Mouse (Mus musculus) CH12.LX (cell line): ENCODE results near the gene Dus3l. TPM values are rescaled to one million over a fixed set of nuclear protein-coding genes. Genes with fewer than 3 reads are reported as not detected.

Experiments
- DNase-seq: peaks from one replicate; pipeline ENCODE4 v3.0.0-alpha.2; 2013; ENCODE audit errors: extremely low read depth
- H3K27ac ChIP-seq: 2 replicates; pipeline ENCODE4 v1.5.1; 2012; ENCODE audit warnings: low read depth, mild to moderate bottlenecking, control low read depth, moderate library complexity; ENCODE audit not compliant: insufficient read depth
- H3K27me3 ChIP-seq: replicated peaks from 2 replicates; pipeline ENCODE3; 2012; ENCODE audit warnings: inconsistent platforms
- H3K36me3 ChIP-seq, 2 experiments: replicated peaks in 1 of 2; 2 replicates each; pipeline versions ENCODE3 to v1.6.1; 2012; ENCODE audit warnings: inconsistent platforms in 1 of 2, low read length in 1 of 2, mild to moderate bottlenecking in 1 of 2, mixed read lengths in 1 of 2, moderate library complexity in 1 of 2; ENCODE audit not compliant: control insufficient read depth in 1 of 2, insufficient read depth in 1 of 2
- H3K4me1 ChIP-seq, 2 experiments: 2 replicates each; pipeline ENCODE4 v1.6.1; 2012; ENCODE audit warnings: inconsistent platforms in 1 of 2, moderate library complexity in 1 of 2; ENCODE audit not compliant: insufficient read depth in 2 of 2, control insufficient read depth in 1 of 2
- H3K4me2 ChIP-seq: 2 replicates; pipeline ENCODE4 v1.6.1; 2012; ENCODE audit warnings: low read depth, mild to moderate bottlenecking, control low read depth; ENCODE audit not compliant: poor library complexity, insufficient read depth, severe bottlenecking
- H3K4me3 ChIP-seq, 3 experiments: fragments of 150-350 bp in 1 of 3; sonication (generic) in 1 of 3; replicated peaks in 1 of 3; 2 replicates each; pipeline versions ENCODE3 to v1.5.1; 2011 to 2012; ENCODE audit warnings: low read depth in 2 of 3, low read length in 2 of 3, mild to moderate bottlenecking in 2 of 3, moderate library complexity in 2 of 3, control low read depth in 1 of 3, improper control_type of control experiment in 1 of 3, inconsistent platforms in 1 of 3, mixed read lengths in 1 of 3; ENCODE audit not compliant: poor library complexity in 1 of 3
- H3K79me2 ChIP-seq: replicated peaks from 2 replicates; pipeline ENCODE4 v1.6.1; 2012; ENCODE audit warnings: mild to moderate bottlenecking, moderate library complexity; ENCODE audit not compliant: control insufficient read depth, poor library complexity, insufficient read depth, severe bottlenecking; ENCODE audit errors: extremely low read depth
- H3K9ac ChIP-seq: 2 replicates; pipeline ENCODE4 v1.6.1; 2012; ENCODE audit warnings: low read depth, mild to moderate bottlenecking, control low read depth, moderate library complexity; ENCODE audit not compliant: insufficient read depth
- H3K9me3 ChIP-seq: replicated peaks from 2 replicates; pipeline ENCODE3; 2012; ENCODE audit warnings: low read length, inconsistent platforms, mixed read lengths
- BHLHE40 ChIP-seq: IDR thresholded peaks from 2 replicates; pipeline ENCODE4 v1.6.1; 2011; ENCODE audit warnings: mild to moderate bottlenecking, low read depth, low read length, improper control_type of control experiment
- CHD1 ChIP-seq: IDR thresholded peaks from 2 replicates; pipeline ENCODE4 v1.6.1; 2012; ENCODE audit warnings: low read depth, low read length, improper control_type of control experiment, inconsistent platforms
- CHD2 ChIP-seq: IDR thresholded peaks from 2 replicates; pipeline ENCODE4 v1.6.1; 2011; ENCODE audit warnings: low read length, improper control_type of control experiment
- ELF1 ChIP-seq: IDR thresholded peaks from 2 replicates; pipeline ENCODE4 v1.6.1; 2014; ENCODE audit warnings: low read depth, mild to moderate bottlenecking, inconsistent platforms, low read length, improper control_type of control experiment
- EP300 ChIP-seq: IDR thresholded peaks from 2 replicates; pipeline ENCODE4 v1.6.1; 2011; ENCODE audit warnings: low read length, improper control_type of control experiment
- GABPA ChIP-seq: IDR thresholded peaks from 2 replicates; pipeline ENCODE4 v1.6.1; 2012; ENCODE audit warnings: low read depth, low read length, improper control_type of control experiment, inconsistent platforms; ENCODE audit not compliant: insufficient replicate concordance
- HCFC1 ChIP-seq: IDR thresholded peaks from 2 replicates; pipeline ENCODE4 v1.6.1; 2012; ENCODE audit warnings: low read depth, mild to moderate bottlenecking, inconsistent platforms, low read length, improper control_type of control experiment
- IRF4 ChIP-seq: IDR thresholded peaks from 2 replicates; pipeline ENCODE4 v1.6.1; 2014; ENCODE audit warnings: low read depth, mild to moderate bottlenecking, inconsistent platforms, low read length, improper control_type of control experiment
- JUN ChIP-seq: IDR thresholded peaks from 2 replicates; pipeline ENCODE4 v1.6.1; 2011; ENCODE audit warnings: low read depth, mild to moderate bottlenecking, low read length, improper control_type of control experiment, moderate library complexity; ENCODE audit not compliant: insufficient read depth
- JUND ChIP-seq: conservative IDR thresholded peaks from 2 replicates; pipeline ENCODE4 v1.6.1; 2011; ENCODE audit warnings: low read depth, low read length, improper control_type of control experiment
- MAFK ChIP-seq: IDR thresholded peaks from 2 replicates; pipeline ENCODE4 v1.6.1; 2011; ENCODE audit warnings: low read length, improper control_type of control experiment; ENCODE audit not compliant: insufficient replicate concordance
- MAX ChIP-seq: IDR thresholded peaks from 2 replicates; pipeline ENCODE4 v1.6.1; 2011; ENCODE audit warnings: low read length, improper control_type of control experiment
- MXI1 ChIP-seq: IDR thresholded peaks from 2 replicates; pipeline ENCODE4 v1.6.1; 2011; ENCODE audit warnings: mild to moderate bottlenecking, low read depth, low read length, improper control_type of control experiment
- MYC ChIP-seq: IDR thresholded peaks from 2 replicates; pipeline ENCODE4 v1.6.1; 2011; ENCODE audit warnings: low read depth, mild to moderate bottlenecking, improper control_type of control experiment, low read length
- NELFE ChIP-seq: IDR thresholded peaks from 2 replicates; pipeline ENCODE4 v1.6.1; 2011; ENCODE audit warnings: low read depth, low read length, improper control_type of control experiment
- NRF1 ChIP-seq: IDR thresholded peaks from 2 replicates; pipeline ENCODE4 v1.6.1; 2014; ENCODE audit warnings: low read depth, mild to moderate bottlenecking, inconsistent platforms, low read length, improper control_type of control experiment, moderate library complexity
- PAX5 ChIP-seq: IDR thresholded peaks from 2 replicates; pipeline ENCODE4 v1.6.1; 2012; ENCODE audit warnings: low read length, inconsistent platforms, mixed read lengths
- POLR2A ChIP-seq: IDR thresholded peaks from 2 replicates; pipeline ENCODE4 v1.6.1; 2011; ENCODE audit warnings: low read depth, mild to moderate bottlenecking, improper control_type of control experiment, low read length
- POLR2AphosphoS2 ChIP-seq: IDR thresholded peaks from 2 replicates; pipeline ENCODE4 v1.6.1; 2011; ENCODE audit warnings: low read depth, low read length, improper control_type of control experiment
- RAD21 ChIP-seq: IDR thresholded peaks from 2 replicates; pipeline ENCODE4 v1.6.1; 2011; ENCODE audit warnings: low read depth, mild to moderate bottlenecking, low read length, improper control_type of control experiment, moderate library complexity
- SIN3A ChIP-seq: IDR thresholded peaks from 2 replicates; pipeline ENCODE4 v1.6.1; 2012; ENCODE audit warnings: low read length, improper control_type of control experiment, inconsistent platforms
- SMC3 ChIP-seq: IDR thresholded peaks from 2 replicates; pipeline ENCODE4 v1.6.1; 2011; ENCODE audit warnings: low read depth, low read length, improper control_type of control experiment
- TBP ChIP-seq: conservative IDR thresholded peaks from 2 replicates; pipeline ENCODE4 v1.6.1; 2011; ENCODE audit warnings: low read depth, low read length, improper control_type of control experiment
- UBTF ChIP-seq: IDR thresholded peaks from 2 replicates; pipeline ENCODE4 v1.6.1; 2012; ENCODE audit warnings: low read depth, mild to moderate bottlenecking, inconsistent platforms, low read length, improper control_type of control experiment, moderate library complexity
- USF1 ChIP-seq: IDR thresholded peaks from 2 replicates; pipeline ENCODE4 v1.6.1; 2014; ENCODE audit warnings: low read depth, mild to moderate bottlenecking, inconsistent platforms, low read length, improper control_type of control experiment
- USF2 ChIP-seq: conservative IDR thresholded peaks from 2 replicates; pipeline ENCODE4 v1.6.1; 2011; ENCODE audit warnings: low read depth, low read length, improper control_type of control experiment
- ZC3H11A ChIP-seq: IDR thresholded peaks from 2 replicates; pipeline ENCODE4 v1.6.1; 2012; ENCODE audit warnings: low read depth, mild to moderate bottlenecking, inconsistent platforms, low read length, improper control_type of control experiment
- ZKSCAN1 ChIP-seq: IDR thresholded peaks from 2 replicates; pipeline ENCODE4 v1.6.1; 2012; ENCODE audit warnings: low read depth, inconsistent platforms, low read length, improper control_type of control experiment, borderline replicate concordance
- ZMIZ1 ChIP-seq: IDR thresholded peaks from 2 replicates; pipeline ENCODE4 v1.6.1; 2012; ENCODE audit warnings: low read depth, mild to moderate bottlenecking, inconsistent platforms, low read length, improper control_type of control experiment
- dilution Hi-C: fragments of 300-500 bp; cut with MboI; formaldehyde crosslinking; loops from 2 replicates; pipeline ENCODE4 v1.14.3; 2020; ENCODE audit warnings: low sequenced_read_pairs; ENCODE audit not compliant: extremely low pct_unique_long_range_greater_than_20kb, extremely low pct_ligation_motif_present
- in situ Hi-C: fragments of 300-500 bp; cut with MboI; formaldehyde crosslinking; loops from 3 replicates; pipeline ENCODE4 v1.14.3; 2019; ENCODE audit warnings: low sequenced_read_pairs, low pct_ligation_motif_present, low pct_unique_long_range_greater_than_20kb, mixed read lengths
- polyA plus RNA-seq: library from polyadenylated mRNA; unstranded; fragments of >175 nt; gene quantifications from 2 replicates; pipeline ENCODE4 v1.2.1, GENCODE M21; 2012; ENCODE audit warnings: low read depth; ENCODE audit not compliant: insufficient read length
- total RNA-seq, 2 experiments: library from RNA; depleted of rRNA; stranded (reverse); fragments of 300-350 nt in 1 of 2; fragments of >200 nt in 1 of 2; gene quantifications; 2 replicates each; pipeline ENCODE4 v1.2.3; 2012 to 2014

The Dus3l gene
- total and polyA plus RNA-seq, 3 experiments = 35.8 to 57.5 (median 54.3) TPM

GRCm38 (mm10) chr17:56766631-56767405, 2.3 kb downstream of the Dus3l start:
- Histone ChIP-seq H3K27ac (no peak overlapping the region), H3K4me1 (peaks cover 0 to 18% of the 10 kb centered on the region in 2 experiments; a peak in 2 of 4 replicates)
- no peak for TF ChIP-seq SMC3
- TF ChIP-seq ZC3H11A = no peak
- no peak for TF ChIP-seq SIN3A
- TF ChIP-seq UBTF = no peak
- no peak for TF ChIP-seq ELF1
- TF ChIP-seq IRF4 = no peak
- TF ChIP-seq PAX5 = no peak
- TF ChIP-seq GABPA = no peak
- no peak for TF ChIP-seq NRF1
- no peak for TF ChIP-seq CHD2
- TF ChIP-seq TBP = no peak
- no peak for TF ChIP-seq ZKSCAN1
- TF ChIP-seq JUN = no peak
- no peak for TF ChIP-seq NELFE
- TF ChIP-seq USF1 = no peak
- TF ChIP-seq HCFC1 = no peak
- no peak for TF ChIP-seq POLR2A
- TF ChIP-seq, all 38 proteins: peak for 0
- Histone ChIP-seq H3K27me3 (no peaks in the 10 kb centered on the region), H3K4me3 (no peak overlapping the region), H3K4me2 (no peak overlapping the region), H3K36me3 (peaks cover 51 to 56% of the 10 kb centered on the region in 2 experiments), H3K79me2 (peaks cover 8% of the 10 kb centered on the region), H3K9me3 (no peaks in the 10 kb centered on the region), H3K9ac (no peak overlapping the region)
- no peak for DNase-seq
- in situ Hi-C loops (no loop called here), dilution Hi-C loops (no loop called here)

DNA sequence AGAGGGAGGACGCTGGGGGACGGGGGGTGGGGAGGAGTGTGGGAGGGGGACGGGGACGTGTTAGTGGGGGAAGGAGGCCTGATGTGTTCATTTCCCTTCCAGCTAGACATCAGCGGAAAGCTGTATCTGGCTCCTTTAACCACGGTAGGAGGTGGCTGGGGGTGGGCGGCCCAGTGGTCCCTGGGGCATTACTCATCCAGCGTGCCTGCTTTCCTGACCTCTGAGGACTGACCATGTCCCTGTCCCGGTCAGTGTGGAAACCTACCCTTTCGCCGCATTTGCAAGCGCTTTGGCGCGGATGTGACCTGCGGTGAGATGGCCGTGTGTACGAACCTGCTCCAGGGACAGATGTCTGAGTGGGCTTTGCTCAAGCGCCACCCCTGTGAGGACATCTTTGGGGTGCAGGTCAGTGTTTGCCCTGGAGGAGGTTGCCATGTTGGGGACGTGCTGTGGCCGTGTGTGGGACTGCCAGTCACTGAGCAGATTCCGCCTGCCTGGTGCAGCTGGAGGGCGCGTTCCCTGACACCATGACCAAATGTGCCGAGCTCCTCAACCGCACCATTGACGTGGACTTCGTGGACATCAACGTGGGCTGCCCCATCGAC, 3.1 kb downstream of the Dus3l start:
- TF ChIP-seq JUND (no peak), CHD1 (no peak), MAX (no peak), MAFK (no peak), ZMIZ1 (no peak), EP300 (no peak), PAX5 (no peak), TBP (no peak), POLR2AphosphoS2 (no peak), RAD21 (no peak), BHLHE40 (no peak), USF2 (no peak), UBTF (no peak), MXI1 (no peak), MYC (no peak), USF1 (no peak)
- DNase-seq = no peak
- H3K79me2 ChIP-seq = peaks cover 8% of the 10 kb centered on the region
- H3K4me2 ChIP-seq = no peak overlapping the region
- in situ Hi-C loops = no loop called here
- H3K4me3 ChIP-seq = no peak overlapping the region
- dilution Hi-C loops = no loop called here
- no peaks in the 10 kb centered on the region for H3K27me3 ChIP-seq
- no peaks in the 10 kb centered on the region for H3K9me3 ChIP-seq
- no peak overlapping the region for H3K9ac ChIP-seq
- H3K4me1 ChIP-seq = peaks cover 0 to 14% of the 10 kb centered on the region in 2 experiments; a peak in 2 of 4 replicates
- H3K27ac ChIP-seq = no peak overlapping the region
- H3K36me3 ChIP-seq = peaks cover 51 to 61% of the 10 kb centered on the region in 2 experiments
